Mouse (Mus musculus): ENCODE results near the gene Mknk2. TPM values are rescaled to one million over a fixed set of nuclear protein-coding genes. Genes with fewer than 3 reads are reported as not detected.
"Not testable (repeated sequence)": the region's sequence is repeated elsewhere in the genome, so short reads cannot be mapped to it uniquely, and the experiment has no call there.

Mknk2 gene
- polyA plus RNA-seq, 1 experiment = 96.9 TPM

GRCm38 (mm10) chr10:80656863-80657623, 20.9 kb downstream of the Mknk2 start, which contains the start of gene Btbd2:
TSS of gene Btbd2 (minus strand) at chr10:80657071.
- TF ChIP-seq POLR2A (IDR thresholded peaks at IDR 0.05; ENCODE audit: borderline replicate concordance, extremely low read depth, insufficient read depth, insufficient read length, poor library complexity, severe bottlenecking) = no peak
- no peak for TF ChIP-seq CTCF (IDR thresholded peaks at IDR 0.05; ENCODE audit: borderline replicate concordance, extremely low read depth, insufficient read depth, insufficient read length)
- no peak for DNase-seq (ENCODE audit: low read depth)

- TF ChIP-seq CTCF (IDR thresholded peaks at IDR 0.05; ENCODE audit: borderline replicate concordance, extremely low read depth, insufficient read depth, insufficient read length) (no peak), POLR2A (IDR thresholded peaks at IDR 0.05; ENCODE audit: borderline replicate concordance, extremely low read depth, insufficient read depth, insufficient read length, poor library complexity, severe bottlenecking) (peak; percentile 91)
- DNase-seq (ENCODE audit: low read depth) = peak; percentile 100
These were observed 21.6 kb downstream of the Mknk2 start for GRCm38 (mm10) chr10:80656130-80656862.

- DNase-seq (ENCODE audit: low read depth) = no peak
- no peak for TF ChIP-seq POLR2A (IDR thresholded peaks at IDR 0.05; ENCODE audit: borderline replicate concordance, extremely low read depth, insufficient read depth, insufficient read length, poor library complexity, severe bottlenecking)
- no peak for TF ChIP-seq CTCF (IDR thresholded peaks at IDR 0.05; ENCODE audit: borderline replicate concordance, extremely low read depth, insufficient read depth, insufficient read length)
These were observed 22.3 kb downstream of the Mknk2 start for GRCm38 (mm10) chr10:80655406-80656129.

- no peak for TF ChIP-seq CTCF (IDR thresholded peaks at IDR 0.05; ENCODE audit: borderline replicate concordance, extremely low read depth, insufficient read depth, insufficient read length)
- TF ChIP-seq POLR2A (IDR thresholded peaks at IDR 0.05; ENCODE audit: borderline replicate concordance, extremely low read depth, insufficient read depth, insufficient read length, poor library complexity, severe bottlenecking) = no peak
- DNase-seq (ENCODE audit: low read depth) = no peak
These were observed 23.0 kb downstream of the Mknk2 start for GRCm38 (mm10) chr10:80654866-80655265.

GRCm38 (mm10) chr10:80653156-80653720, 24.7 kb downstream of the Mknk2 start:
- no peak for DNase-seq (ENCODE audit: low read depth)
- TF ChIP-seq CTCF (IDR thresholded peaks at IDR 0.05; ENCODE audit: borderline replicate concordance, extremely low read depth, insufficient read depth, insufficient read length) (no peak), POLR2A (IDR thresholded peaks at IDR 0.05; ENCODE audit: borderline replicate concordance, extremely low read depth, insufficient read depth, insufficient read length, poor library complexity, severe bottlenecking) (no peak)

GRCm38 (mm10) chr10:80650392-80650791, 27.5 kb downstream of the Mknk2 start:
- no peak for DNase-seq (ENCODE audit: low read depth)
- TF ChIP-seq POLR2A (IDR thresholded peaks at IDR 0.05; ENCODE audit: borderline replicate concordance, extremely low read depth, insufficient read depth, insufficient read length, poor library complexity, severe bottlenecking) (no peak), CTCF (IDR thresholded peaks at IDR 0.05; ENCODE audit: borderline replicate concordance, extremely low read depth, insufficient read depth, insufficient read length) (no peak)

- not testable (repeated sequence) for DNase-seq (ENCODE audit: low read depth)
These were observed 28.0 kb downstream of the Mknk2 start for GRCm38 (mm10) chr10:80649910-80650309.

GRCm38 (mm10) chr10:80646936-80647335, 31.0 kb downstream of the Mknk2 start:
- TF ChIP-seq POLR2A (IDR thresholded peaks at IDR 0.05; ENCODE audit: borderline replicate concordance, extremely low read depth, insufficient read depth, insufficient read length, poor library complexity, severe bottlenecking) (no peak), CTCF (IDR thresholded peaks at IDR 0.05; ENCODE audit: borderline replicate concordance, extremely low read depth, insufficient read depth, insufficient read length) (no peak)
- no peak for DNase-seq (ENCODE audit: low read depth)

GRCm38 (mm10) chr10:80635345-80635744, 42.6 kb downstream of the Mknk2 start:
- TF ChIP-seq POLR2A (IDR thresholded peaks at IDR 0.05; ENCODE audit: borderline replicate concordance, extremely low read depth, insufficient read depth, insufficient read length, poor library complexity, severe bottlenecking) (no peak), CTCF (IDR thresholded peaks at IDR 0.05; ENCODE audit: borderline replicate concordance, extremely low read depth, insufficient read depth, insufficient read length) (no peak)

GRCm38 (mm10) chr10:80628925-80629324, 49.0 kb downstream of the Mknk2 start:
- no peak for DNase-seq (ENCODE audit: low read depth)
- TF ChIP-seq CTCF (IDR thresholded peaks at IDR 0.05; ENCODE audit: borderline replicate concordance, extremely low read depth, insufficient read depth, insufficient read length) (no peak), POLR2A (IDR thresholded peaks at IDR 0.05; ENCODE audit: borderline replicate concordance, extremely low read depth, insufficient read depth, insufficient read length, poor library complexity, severe bottlenecking) (no peak)

More at GRCm38 (mm10) chr10:80635345-80635744, 42.6 kb downstream of the Mknk2 start:
- DNase-seq (ENCODE audit: low read depth) = no peak

- TF ChIP-seq POLR2A (IDR thresholded peaks at IDR 0.05; ENCODE audit: borderline replicate concordance, extremely low read depth, insufficient read depth, insufficient read length, poor library complexity, severe bottlenecking) (no peak), CTCF (IDR thresholded peaks at IDR 0.05; ENCODE audit: borderline replicate concordance, extremely low read depth, insufficient read depth, insufficient read length) (no peak)
- no peak for DNase-seq (ENCODE audit: low read depth)
These were observed 50.2 kb downstream of the Mknk2 start for GRCm38 (mm10) chr10:80627685-80628084.

All from brain, embryonic 14.5 days (tissue).